Comparison of ENCODE assay signal across 31 mouse cellular contexts in genomic region chrX:108722447-108722846, GRCm38 (mm10). TPM values are rescaled to one million over a fixed set of nuclear protein-coding genes. Genes with fewer than 3 reads are reported as not detected.
"Had no signal": no experiment of that assay in that cellular context is flagged by ENCODE, and none has a peak within 500 bp of the region (broad histone marks: within the 10 kb centered on the region; RNA-seq: fewer than 3 reads in every experiment).

No protein-coding gene starts in this region.

- H3K36me3 ChIP-seq: limb, embryonic 12.5 days; limb, embryonic 15.5 days; liver, embryonic 12.5 days; liver, embryonic 15.5 days; lung, embryonic 15.5 days; neural tube, embryonic 12.5 days; neural tube, embryonic 15.5 days; stomach, embryonic 15.5 days had no signal

- H3K4me3 ChIP-seq: left cerebral cortex, adult 2 months; limb, embryonic 12.5 days; limb, embryonic 15.5 days; liver, embryonic 12.5 days; liver, embryonic 15.5 days; lung, embryonic 15.5 days; neural tube, embryonic 12.5 days; neural tube, embryonic 15.5 days; stomach, embryonic 15.5 days had no signal

- DNase-seq: kidney, adult 2 months; kidney, postnatal 25 days; layer of hippocampus, postnatal 36 days; left cerebral cortex, postnatal 4 days; lung, postnatal 4 days; midbrain, embryonic 14.5 days; retina, postnatal 1 day; right cerebral cortex, postnatal 25 days; spleen, adult 18-20 months; thymus, postnatal 25 days had no signal

- H3K4me2 ChIP-seq: limb, embryonic 12.5 days; limb, embryonic 15.5 days; liver, embryonic 12.5 days; liver, embryonic 15.5 days; lung, embryonic 15.5 days; midbrain, embryonic 11.5 days; neural tube, embryonic 12.5 days; neural tube, embryonic 15.5 days; stomach, embryonic 15.5 days had no signal

- H3K9ac ChIP-seq: limb, embryonic 12.5 days; limb, embryonic 15.5 days; liver, embryonic 12.5 days; liver, embryonic 15.5 days; lung, embryonic 15.5 days; neural tube, embryonic 12.5 days; neural tube, embryonic 15.5 days; stomach, embryonic 15.5 days had no signal

- H3K4me1 ChIP-seq: limb, embryonic 12.5 days; limb, embryonic 15.5 days; liver, embryonic 12.5 days; liver, embryonic 15.5 days; lung, embryonic 15.5 days; neural tube, embryonic 12.5 days; neural tube, embryonic 15.5 days; stomach, embryonic 15.5 days had no signal

- H3K9me3 ChIP-seq: limb, embryonic 12.5 days; limb, embryonic 15.5 days; liver, embryonic 12.5 days; liver, embryonic 15.5 days; lung, embryonic 15.5 days; neural tube, embryonic 12.5 days; neural tube, embryonic 15.5 days; stomach, embryonic 15.5 days had no signal

- H3K27ac ChIP-seq: kidney, postnatal 0 days; left cerebral cortex, adult 2 months; limb, embryonic 12.5 days; limb, embryonic 15.5 days; liver, embryonic 12.5 days; liver, embryonic 15.5 days; lung, embryonic 15.5 days; neural tube, embryonic 12.5 days; neural tube, embryonic 15.5 days; stomach, embryonic 15.5 days had no signal

- ATAC-seq: intestine, postnatal 0 days; liver, embryonic 12.5 days had no signal

- H3K27me3 ChIP-seq: limb, embryonic 12.5 days; limb, embryonic 15.5 days; liver, embryonic 12.5 days; liver, embryonic 15.5 days; lung, embryonic 15.5 days; neural tube, embryonic 12.5 days; neural tube, embryonic 15.5 days; stomach, embryonic 15.5 days had no signal

RNA-seq across cellular contexts. Expression of gene Gm379, which starts 57.8 kb away (rescaled TPM):
- total RNA-seq: layer of hippocampus, adult 8-10 months; layer of hippocampus, postnatal 10 days; layer of hippocampus, postnatal 36 days; left cerebral cortex, adult 2 months; left cerebral cortex, postnatal 14 days; left cerebral cortex, postnatal 4 days; megakaryocyte progenitor cell, adult 5-6 weeks; megakaryocyte-erythroid progenitor cell, adult 5-6 weeks; midbrain, postnatal 0 days had no signal
- polyA plus RNA-seq: intestine, embryonic 14.5 days; kidney, adult 2 months; kidney, embryonic 14.5 days; kidney, postnatal 0 days; limb, embryonic 12.5 days; liver, embryonic 12.5 days; lung, embryonic 15.5 days; midbrain, embryonic 11.5 days; midbrain, embryonic 14.5 days; midbrain, postnatal 0 days; neural tube, embryonic 12.5 days; neural tube, embryonic 15.5 days; stomach, embryonic 15.5 days; thymus, postnatal 0 days had no signal
